Mouse (Mus musculus): ENCODE data around the gene Col4a4.

- TF ChIP-seq CTCF (IDR thresholded peaks at IDR 0.05; ENCODE audit: insufficient read depth, low read length) (no peak), POLR2A (IDR thresholded peaks at IDR 0.05; ENCODE audit: borderline replicate concordance, extremely low read depth, low read depth, low read length) (no peak)
Observed at GRCm38 (mm10) chr1:82470516-82471225, 116.0 kb downstream of the Col4a4 start.
